Mouse (Mus musculus): ENCODE measurements around the gene Tnr. TPM values are rescaled to one million over a fixed set of nuclear protein-coding genes. Genes with fewer than 3 reads are reported as not detected.

The Tnr gene
- polyA plus RNA-seq, 1 experiment: not detected

GRCm38 (mm10) chr1:159686476-159687231, 163.1 kb downstream of the Tnr start:
- WGBS: 29% methylated on average over 9 of the region's 9 CpGs
- TF ChIP-seq CTCF (IDR thresholded peaks at IDR 0.05; ENCODE audit: extremely low read depth, insufficient read depth, insufficient read length, insufficient replicate concordance): no peak
- TF ChIP-seq POLR2A (IDR thresholded peaks at IDR 0.05; ENCODE audit: low read depth, low read length): no peak

GRCm38 (mm10) chr1:159696717-159697116, 173.1 kb downstream of the Tnr start:
- DNase-seq (ENCODE audit: low read depth in 1 of 2, low spot score in 2 of 2): no peak
- no peak for TF ChIP-seq CTCF (IDR thresholded peaks at IDR 0.05; ENCODE audit: extremely low read depth, insufficient read depth, insufficient read length, insufficient replicate concordance)
- no peak for TF ChIP-seq POLR2A (IDR thresholded peaks at IDR 0.05; ENCODE audit: low read depth, low read length)
- no peaks in the 10 kb centered on the region for H3K4me1 ChIP-seq (ENCODE audit: control insufficient read depth, insufficient read depth, insufficient read length)
- WGBS: 67% methylated on average over 4 of the region's 4 CpGs
- no peak overlapping the region for H3K4me3 ChIP-seq (ENCODE audit: extremely low read depth, insufficient read depth, insufficient read length)
- H3K27me3 ChIP-seq (ENCODE audit: control insufficient read depth, insufficient read depth, low read length): no peaks in the 10 kb centered on the region
- H3K27ac ChIP-seq (ENCODE audit: insufficient read depth, low read length): no peak overlapping the region
- no peaks in the 10 kb centered on the region for H3K36me3 ChIP-seq (ENCODE audit: control insufficient read depth, insufficient read depth, low read length)

More at GRCm38 (mm10) chr1:159686476-159687231, 163.1 kb downstream of the Tnr start:
- DNase-seq (ENCODE audit: low read depth in 1 of 2, low spot score in 2 of 2): no peak
- H3K36me3 ChIP-seq (ENCODE audit: control insufficient read depth, insufficient read depth, low read length): no peaks in the 10 kb centered on the region
- H3K4me1 ChIP-seq (ENCODE audit: control insufficient read depth, insufficient read depth, insufficient read length): no peaks in the 10 kb centered on the region
- H3K27ac ChIP-seq (ENCODE audit: insufficient read depth, low read length): no peak overlapping the region
- H3K27me3 ChIP-seq (ENCODE audit: control insufficient read depth, insufficient read depth, low read length): no peaks in the 10 kb centered on the region
- H3K4me3 ChIP-seq (ENCODE audit: extremely low read depth, insufficient read depth, insufficient read length): no peak overlapping the region

DNA sequence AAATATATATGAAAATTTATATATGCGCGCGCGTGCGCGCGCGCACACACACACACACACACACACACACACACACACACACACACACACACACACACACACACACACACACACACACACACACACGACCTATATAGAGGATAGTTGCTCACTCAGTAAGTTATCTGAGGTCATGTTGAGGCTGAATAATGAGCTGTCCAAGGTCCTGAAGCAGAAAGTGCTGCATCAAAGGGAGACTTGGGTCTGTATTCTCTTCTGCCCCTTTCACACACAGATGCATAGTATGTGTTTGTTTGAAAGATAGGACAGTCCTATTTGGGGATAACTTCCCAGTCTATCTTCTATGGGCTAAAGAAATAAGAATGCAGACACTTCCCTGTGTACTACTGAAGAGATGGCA, 178.5 kb downstream of the Tnr start:
- Histone ChIP-seq H3K27me3 (ENCODE audit: control insufficient read depth, insufficient read depth, low read length) (no peaks in the 10 kb centered on the region), H3K4me3 (ENCODE audit: extremely low read depth, insufficient read depth, insufficient read length) (no peak overlapping the region), H3K27ac (ENCODE audit: insufficient read depth, low read length) (no peak overlapping the region), H3K36me3 (ENCODE audit: control insufficient read depth, insufficient read depth, low read length) (no peaks in the 10 kb centered on the region), H3K4me1 (ENCODE audit: control insufficient read depth, insufficient read depth, insufficient read length) (no peaks in the 10 kb centered on the region)
- DNase-seq (ENCODE audit: low read depth in 1 of 2, low spot score in 2 of 2): no peak
- WGBS: 72% methylated on average over 6 of the region's 9 CpGs
- TF ChIP-seq POLR2A (IDR thresholded peaks at IDR 0.05; ENCODE audit: low read depth, low read length) (no peak), CTCF (IDR thresholded peaks at IDR 0.05; ENCODE audit: extremely low read depth, insufficient read depth, insufficient read length, insufficient replicate concordance) (no peak)

- Histone ChIP-seq H3K27ac (ENCODE audit: insufficient read depth, low read length) (no peak overlapping the region), H3K4me1 (ENCODE audit: control insufficient read depth, insufficient read depth, insufficient read length) (no peaks in the 10 kb centered on the region), H3K36me3 (ENCODE audit: control insufficient read depth, insufficient read depth, low read length) (no peaks in the 10 kb centered on the region), H3K4me3 (ENCODE audit: extremely low read depth, insufficient read depth, insufficient read length) (no peak overlapping the region), H3K27me3 (ENCODE audit: control insufficient read depth, insufficient read depth, low read length) (no peaks in the 10 kb centered on the region)
- TF ChIP-seq CTCF (IDR thresholded peaks at IDR 0.05; ENCODE audit: extremely low read depth, insufficient read depth, insufficient read length, insufficient replicate concordance): no peak
- no peak for TF ChIP-seq POLR2A (IDR thresholded peaks at IDR 0.05; ENCODE audit: low read depth, low read length)
- DNase-seq (ENCODE audit: low read depth in 1 of 2, low spot score in 2 of 2): no peak
- 88% methylated on average over 3 of the region's 3 CpGs for WGBS
These were observed 181.4 kb downstream of the Tnr start for GRCm38 (mm10) chr1:159704925-159705324.

GRCm38 (mm10) chr1:159716301-159716700, 192.7 kb downstream of the Tnr start:
- H3K36me3 ChIP-seq (ENCODE audit: control insufficient read depth, insufficient read depth, low read length): no peaks in the 10 kb centered on the region
- H3K27me3 ChIP-seq (ENCODE audit: control insufficient read depth, insufficient read depth, low read length): no peaks in the 10 kb centered on the region
- H3K4me1 ChIP-seq (ENCODE audit: control insufficient read depth, insufficient read depth, insufficient read length): no peaks in the 10 kb centered on the region
- 92% methylated on average over 1 of the region's 1 CpGs for WGBS
- no peak overlapping the region for H3K4me3 ChIP-seq (ENCODE audit: extremely low read depth, insufficient read depth, insufficient read length)
- DNase-seq (ENCODE audit: low read depth in 1 of 2, low spot score in 2 of 2): no peak
- no peak for TF ChIP-seq POLR2A (IDR thresholded peaks at IDR 0.05; ENCODE audit: low read depth, low read length)
- TF ChIP-seq CTCF (IDR thresholded peaks at IDR 0.05; ENCODE audit: extremely low read depth, insufficient read depth, insufficient read length, insufficient replicate concordance): no peak
- H3K27ac ChIP-seq (ENCODE audit: insufficient read depth, low read length): no peak overlapping the region

DNA sequence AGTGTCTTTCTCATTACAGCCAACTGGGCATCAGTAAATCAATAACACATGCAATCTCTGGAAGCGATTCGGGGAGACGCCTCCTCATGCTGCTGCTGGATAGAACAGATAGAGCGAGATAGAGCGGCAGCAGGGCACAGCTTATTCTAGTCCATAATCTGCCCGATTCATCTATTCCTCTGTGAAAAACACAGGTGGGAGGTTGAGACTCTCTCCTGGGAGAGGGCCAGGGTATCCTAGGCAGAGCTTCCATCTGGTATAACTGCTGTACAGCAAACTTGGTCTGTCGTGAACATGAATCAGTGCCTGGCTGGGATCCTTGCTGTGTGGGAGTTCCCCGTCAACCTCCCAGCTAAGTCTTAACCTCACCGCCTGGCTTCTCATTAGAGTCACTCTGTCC, 193.4 kb downstream of the Tnr start:
- H3K36me3 ChIP-seq (ENCODE audit: control insufficient read depth, insufficient read depth, low read length): no peaks in the 10 kb centered on the region
- H3K27me3 ChIP-seq (ENCODE audit: control insufficient read depth, insufficient read depth, low read length): no peaks in the 10 kb centered on the region
- DNase-seq (ENCODE audit: low read depth in 1 of 2, low spot score in 2 of 2): no peak
- TF ChIP-seq CTCF (IDR thresholded peaks at IDR 0.05; ENCODE audit: extremely low read depth, insufficient read depth, insufficient read length, insufficient replicate concordance) (no peak), POLR2A (IDR thresholded peaks at IDR 0.05; ENCODE audit: low read depth, low read length) (no peak)
- no peak overlapping the region for H3K4me3 ChIP-seq (ENCODE audit: extremely low read depth, insufficient read depth, insufficient read length)
- no peak overlapping the region for H3K27ac ChIP-seq (ENCODE audit: insufficient read depth, low read length)
- H3K4me1 ChIP-seq (ENCODE audit: control insufficient read depth, insufficient read depth, insufficient read length): no peaks in the 10 kb centered on the region
- 90% methylated on average over 9 of the region's 9 CpGs for WGBS

DNA sequence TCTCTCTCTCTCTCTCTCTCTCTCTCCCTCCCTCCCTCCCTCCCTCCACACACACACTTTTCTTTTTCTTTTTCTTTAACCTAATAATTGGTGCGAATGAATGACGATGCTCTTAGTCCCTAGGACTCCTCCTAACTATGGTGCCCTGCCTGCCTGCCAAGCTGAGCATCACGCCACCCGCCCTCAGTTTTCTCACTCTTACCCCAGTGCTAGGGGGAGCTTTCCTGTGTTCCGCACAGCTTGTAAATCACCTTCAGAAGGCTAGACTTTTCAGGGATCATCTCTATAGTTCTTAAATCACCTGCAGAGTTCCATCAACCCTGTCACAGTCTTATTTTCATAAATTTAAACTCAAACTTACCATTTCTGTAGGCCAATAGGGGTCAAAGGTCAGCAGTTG, 200.2 kb downstream of the Tnr start:
- Histone ChIP-seq H3K27ac (ENCODE audit: insufficient read depth, low read length) (no peak overlapping the region), H3K4me1 (ENCODE audit: control insufficient read depth, insufficient read depth, insufficient read length) (no peaks in the 10 kb centered on the region), H3K4me3 (ENCODE audit: extremely low read depth, insufficient read depth, insufficient read length) (no peak overlapping the region), H3K36me3 (ENCODE audit: control insufficient read depth, insufficient read depth, low read length) (no peaks in the 10 kb centered on the region), H3K27me3 (ENCODE audit: control insufficient read depth, insufficient read depth, low read length) (no peaks in the 10 kb centered on the region)
- no peak for TF ChIP-seq CTCF (IDR thresholded peaks at IDR 0.05; ENCODE audit: extremely low read depth, insufficient read depth, insufficient read length, insufficient replicate concordance)
- TF ChIP-seq POLR2A (IDR thresholded peaks at IDR 0.05; ENCODE audit: low read depth, low read length): no peak
- DNase-seq (ENCODE audit: low read depth in 1 of 2, low spot score in 2 of 2): no peak
- WGBS: 88% methylated on average over 5 of the region's 5 CpGs
